Mouse (Mus musculus): ENCODE data around the gene Prpf18.

GRCm38 (mm10) chr2:4606559-4606958, 45.4 kb downstream of the Prpf18 start:
- TF ChIP-seq FLI1 (IDR thresholded peaks at IDR 0.05; ENCODE audit: low read length): no peak
- no peak for TF ChIP-seq GATA1 (IDR thresholded peaks at IDR 0.05; ENCODE audit: borderline replicate concordance, low read length)

Data from megakaryocyte, embryonic 14.5 days (primary cell).